Comparison of ENCODE assay signal across 8 mouse cellular contexts in genomic region chr13:102334131-102334534, GRCm38 (mm10).
A peak's percentile ranks its signal among the peaks of the same experiment; 100 is the strongest.
DNase-seq lines count a peak whose midpoint lies in the region; ATAC-seq and TF ChIP-seq lines count a peak whose summit lies in the region.

No protein-coding gene starts in this region.

- H3K4me3 ChIP-seq in intestine, embryonic 14.5 days (ENCODE audit: low read depth, low read length): no peak overlapping the region
- H3K4me3 ChIP-seq in intestine, postnatal 0 days (ENCODE audit: low read depth, low read length): no peak overlapping the region
- no peak overlapping the region for H3K4me3 ChIP-seq in forebrain, postnatal 0 days (ENCODE audit: low read depth, low read length)
- no peak overlapping the region for H3K4me3 ChIP-seq in hindbrain, embryonic 14.5 days (replicated peaks; ENCODE audit: low read length)
- H3K4me3 ChIP-seq in limb, embryonic 11.5 days (ENCODE audit: low read depth, low read length): no peak overlapping the region
- H3K4me3 ChIP-seq in stomach, postnatal 0 days (ENCODE audit: low read depth, low read length): no peak overlapping the region

- WGBS in intestine, embryonic 14.5 days: 27% methylated on average over 13 of the region's 13 CpGs
- WGBS in intestine, postnatal 0 days: 55% methylated on average over 13 of the region's 13 CpGs
- WGBS in forebrain, postnatal 0 days: 34% methylated on average over 13 of the region's 13 CpGs
- 30% methylated on average over 13 of the region's 13 CpGs for WGBS in hindbrain, embryonic 14.5 days
- WGBS in limb, embryonic 11.5 days: 54% methylated on average over 13 of the region's 13 CpGs
- WGBS in stomach, postnatal 0 days: 24% methylated on average over 13 of the region's 13 CpGs

- no peak for TF ChIP-seq EP300 in stomach, postnatal 0 days (optimal IDR thresholded peaks at IDR 0.05)

- H3K27me3 ChIP-seq in intestine, embryonic 14.5 days (replicated peaks; ENCODE audit: control insufficient read depth, insufficient read depth, low read length): no peaks in the 10 kb centered on the region
- H3K27me3 ChIP-seq in intestine, postnatal 0 days (replicated peaks; ENCODE audit: control insufficient read depth, insufficient read depth, low read length): no peaks in the 10 kb centered on the region
- H3K27me3 ChIP-seq in forebrain, postnatal 0 days (ENCODE audit: insufficient read depth, low read length): no peaks in the 10 kb centered on the region
- H3K27me3 ChIP-seq in hindbrain, embryonic 14.5 days (ENCODE audit: control insufficient read depth, insufficient read depth, low read length): no peaks in the 10 kb centered on the region
- H3K27me3 ChIP-seq in limb, embryonic 11.5 days (ENCODE audit: control insufficient read depth, insufficient read depth, low read length): no peaks in the 10 kb centered on the region
- H3K27me3 ChIP-seq in stomach, postnatal 0 days (ENCODE audit: control insufficient read depth, insufficient read depth, low read length): no peaks in the 10 kb centered on the region

- H3K36me3 ChIP-seq in intestine, embryonic 14.5 days (ENCODE audit: control insufficient read depth, insufficient read depth, low read length): no peaks in the 10 kb centered on the region
- H3K36me3 ChIP-seq in intestine, postnatal 0 days (ENCODE audit: control insufficient read depth, insufficient read depth): no peaks in the 10 kb centered on the region
- H3K36me3 ChIP-seq in forebrain, postnatal 0 days (ENCODE audit: insufficient read depth): no peaks in the 10 kb centered on the region
- no peaks in the 10 kb centered on the region for H3K36me3 ChIP-seq in hindbrain, embryonic 14.5 days (replicated peaks; ENCODE audit: control insufficient read depth, insufficient read depth)
- H3K36me3 ChIP-seq in limb, embryonic 11.5 days (ENCODE audit: control insufficient read depth, insufficient read depth, low read length): no peaks in the 10 kb centered on the region
- no peaks in the 10 kb centered on the region for H3K36me3 ChIP-seq in stomach, postnatal 0 days (ENCODE audit: control insufficient read depth, insufficient read depth, low read length)

- 0 out of 2 replicates have a peak, but pooled peaks have one; percentile 27 for ATAC-seq in intestine, embryonic 14.5 days (replicated peaks; ENCODE audit: low FRiP score, low TSS enrichment, low read depth)
- ATAC-seq in intestine, postnatal 0 days: no peak
- ATAC-seq in forebrain, postnatal 0 days: no peak; the same call in 1 of the 2 replicates
- ATAC-seq in hindbrain, embryonic 14.5 days (ENCODE audit: low FRiP score): peak; percentile 73; the same call in 1 of the 2 replicates
- no peak for ATAC-seq in limb, embryonic 11.5 days (ENCODE audit: insufficient number of reproducible peaks, low FRiP score, low TSS enrichment, low read depth)
- ATAC-seq in stomach, postnatal 0 days (ENCODE audit: low FRiP score, low TSS enrichment): no peak

- no peaks in the 10 kb centered on the region for H3K9me3 ChIP-seq in intestine, embryonic 14.5 days (ENCODE audit: control insufficient read depth, low read length)
- H3K9me3 ChIP-seq in intestine, postnatal 0 days (ENCODE audit: control insufficient read depth): no peaks in the 10 kb centered on the region
- H3K9me3 ChIP-seq in forebrain, postnatal 0 days (ENCODE audit: low read length): no peaks in the 10 kb centered on the region
- peaks cover 11% of the 10 kb centered on the region; the same call in 1 of the 2 replicates for H3K9me3 ChIP-seq in hindbrain, embryonic 14.5 days (ENCODE audit: control insufficient read depth, low read length)
- no peaks in the 10 kb centered on the region for H3K9me3 ChIP-seq in limb, embryonic 11.5 days (ENCODE audit: control insufficient read depth, low read length)
- H3K9me3 ChIP-seq in stomach, postnatal 0 days (ENCODE audit: control insufficient read depth, low read length): no peaks in the 10 kb centered on the region

- H3K4me2 ChIP-seq in intestine, embryonic 14.5 days (ENCODE audit: low read length): peak overlapping the region; percentile 12
- no peak overlapping the region for H3K4me2 ChIP-seq in intestine, postnatal 0 days (replicated peaks; ENCODE audit: low read depth)
- peak overlapping the region; percentile 29 for H3K4me2 ChIP-seq in forebrain, postnatal 0 days (ENCODE audit: low read depth)
- peak overlapping the region; percentile 33 for H3K4me2 ChIP-seq in hindbrain, embryonic 14.5 days (replicated peaks)
- H3K4me2 ChIP-seq in limb, embryonic 11.5 days (ENCODE audit: low read depth, severe bottlenecking): no peak overlapping the region
- H3K4me2 ChIP-seq in stomach, postnatal 0 days (replicated peaks; ENCODE audit: low read depth): no peak overlapping the region; the same call in 1 of the 2 replicates

- no peak for TF ChIP-seq CTCF in intestine, postnatal 0 days (IDR thresholded peaks at IDR 0.05; ENCODE audit: low read depth)
- no peak for TF ChIP-seq CTCF in forebrain, postnatal 0 days (IDR thresholded peaks at IDR 0.05; ENCODE audit: low read depth)
- TF ChIP-seq CTCF in stomach, postnatal 0 days (IDR thresholded peaks at IDR 0.05; ENCODE audit: low read depth): no peak

- H3K27ac ChIP-seq in intestine, embryonic 14.5 days (ENCODE audit: low read depth): no peak overlapping the region
- H3K27ac ChIP-seq in intestine, postnatal 0 days (ENCODE audit: low read depth, low read length): no peak overlapping the region
- H3K27ac ChIP-seq in forebrain, postnatal 0 days (ENCODE audit: low read depth, low read length): no peak overlapping the region
- H3K27ac ChIP-seq in hindbrain, embryonic 14.5 days: no peak overlapping the region
- H3K27ac ChIP-seq in limb, embryonic 11.5 days (replicated peaks; ENCODE audit: low read depth, low read length): no peak overlapping the region
- no peak overlapping the region for H3K27ac ChIP-seq in stomach, postnatal 0 days (replicated peaks)

- peaks cover 12% of the 10 kb centered on the region; the same call in 1 of the 2 replicates for H3K4me1 ChIP-seq in intestine, embryonic 14.5 days (replicated peaks; ENCODE audit: control insufficient read depth, insufficient read depth, low read length)
- no peaks in the 10 kb centered on the region for H3K4me1 ChIP-seq in intestine, postnatal 0 days (replicated peaks; ENCODE audit: control insufficient read depth, insufficient read depth, low read length)
- peaks cover 4% of the 10 kb centered on the region; the same call in 1 of the 2 replicates for H3K4me1 ChIP-seq in forebrain, postnatal 0 days (ENCODE audit: insufficient read depth)
- H3K4me1 ChIP-seq in hindbrain, embryonic 14.5 days (replicated peaks; ENCODE audit: control insufficient read depth, insufficient read depth, low read length): no peaks in the 10 kb centered on the region
- H3K4me1 ChIP-seq in limb, embryonic 11.5 days (ENCODE audit: control insufficient read depth, insufficient read depth, low read length): no peaks in the 10 kb centered on the region
- no peaks in the 10 kb centered on the region for H3K4me1 ChIP-seq in stomach, postnatal 0 days (replicated peaks; ENCODE audit: control insufficient read depth, insufficient read depth)

- peak; percentile 74 for DNase-seq in intestine, embryonic 14.5 days (ENCODE audit: low spot score)
- peak; percentile 47 for DNase-seq in adrenal gland, postnatal 25 days
- DNase-seq in forebrain, postnatal 0 days: peak; percentile 59
- peak; percentile 73 for DNase-seq in hindbrain, embryonic 14.5 days (ENCODE audit: low spot score)
- peak; percentile 48 for DNase-seq in limb, embryonic 11.5 days (ENCODE audit: low spot score)
- DNase-seq in stomach, postnatal 0 days (ENCODE audit: low spot score): peak; percentile 22
- no peak for DNase-seq in spleen, postnatal 14 days (ENCODE audit: low spot score in 2 of 2)

- no peak overlapping the region for H3K9ac ChIP-seq in intestine, embryonic 14.5 days (ENCODE audit: low read length)
- H3K9ac ChIP-seq in intestine, postnatal 0 days (ENCODE audit: low read depth, low read length): no peak overlapping the region
- no peak overlapping the region for H3K9ac ChIP-seq in forebrain, postnatal 0 days
- H3K9ac ChIP-seq in hindbrain, embryonic 14.5 days: no peak overlapping the region
- H3K9ac ChIP-seq in limb, embryonic 11.5 days (ENCODE audit: low read length): no peak overlapping the region
- H3K9ac ChIP-seq in stomach, postnatal 0 days (ENCODE audit: low read length): no peak overlapping the region

Comparison
In these comparisons a context has a peak if more than half of its experiments do, and no peak if none do; other contexts are left out.
1. ATAC-seq: peak in intestine, embryonic 14.5 days (single experiment) and hindbrain, embryonic 14.5 days (single experiment); none in intestine, postnatal 0 days (single experiment), forebrain, postnatal 0 days (single experiment), limb, embryonic 11.5 days (single experiment) and stomach, postnatal 0 days (single experiment).
2. H3K4me2 ChIP-seq: peak in intestine, embryonic 14.5 days (single experiment), forebrain, postnatal 0 days (single experiment) and hindbrain, embryonic 14.5 days (single experiment); none in intestine, postnatal 0 days (single experiment), limb, embryonic 11.5 days (single experiment) and stomach, postnatal 0 days (single experiment).
3. DNase-seq: peak in intestine, embryonic 14.5 days (single experiment), adrenal gland, postnatal 25 days (single experiment), forebrain, postnatal 0 days (single experiment), hindbrain, embryonic 14.5 days (single experiment), limb, embryonic 11.5 days (single experiment) and stomach, postnatal 0 days (single experiment); none in spleen, postnatal 14 days (0 of 2).